Mouse (Mus musculus): ENCODE results near the gene Nol6.

Nol6 gene

DNA sequence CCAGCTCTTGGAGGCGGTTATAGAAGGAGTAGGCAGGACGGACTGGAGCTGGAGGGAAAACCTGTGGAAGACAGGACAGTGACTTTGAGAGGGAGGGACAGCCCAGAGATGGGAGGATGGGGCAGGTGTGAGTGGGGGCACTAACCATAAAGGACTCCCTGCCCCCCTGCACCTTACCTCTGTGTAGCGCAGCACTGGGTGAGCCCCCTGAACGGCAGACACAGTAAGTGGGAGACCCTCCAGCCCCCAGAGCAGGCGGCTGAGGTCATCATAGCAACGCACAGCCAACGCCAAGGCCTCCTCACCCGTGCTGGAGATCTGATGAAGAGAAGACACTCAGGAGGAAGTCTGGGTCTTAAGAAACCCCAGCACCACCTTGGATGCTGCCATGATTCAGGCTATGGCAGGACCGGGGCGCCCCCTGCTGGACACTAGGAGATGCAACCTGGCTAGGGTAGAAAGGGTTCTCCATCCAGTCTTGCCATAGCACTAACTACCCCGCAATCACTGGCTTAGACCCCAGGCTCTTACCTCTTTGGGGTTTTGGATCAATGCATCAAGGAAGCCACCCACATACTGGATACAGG, 5.5 kb downstream of the Nol6 start:
- peak; percentile 41 for DNase-seq (ENCODE audit: low spot score)

DNA sequence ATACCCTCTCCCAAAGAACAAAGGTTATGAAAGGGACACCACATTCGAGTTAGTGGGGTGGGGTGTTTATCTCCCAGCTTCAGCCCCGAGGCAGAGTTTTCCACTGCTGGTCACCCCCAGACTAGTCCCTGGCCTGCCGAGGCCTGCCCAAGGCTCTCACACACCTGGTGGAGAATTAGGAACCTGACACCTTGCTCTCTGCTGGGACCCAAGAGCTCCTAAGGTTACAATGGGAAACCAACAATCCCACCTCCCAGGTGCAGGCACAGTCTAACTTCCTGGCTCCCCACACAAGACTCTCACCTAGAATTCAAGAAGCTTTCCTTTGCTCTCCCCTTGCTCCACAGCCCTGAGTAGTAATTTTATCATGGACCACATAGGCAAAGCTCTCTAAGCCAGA, 7.4 kb downstream of the Nol6 start:
- DNase-seq (ENCODE audit: low spot score): no peak

DNA sequence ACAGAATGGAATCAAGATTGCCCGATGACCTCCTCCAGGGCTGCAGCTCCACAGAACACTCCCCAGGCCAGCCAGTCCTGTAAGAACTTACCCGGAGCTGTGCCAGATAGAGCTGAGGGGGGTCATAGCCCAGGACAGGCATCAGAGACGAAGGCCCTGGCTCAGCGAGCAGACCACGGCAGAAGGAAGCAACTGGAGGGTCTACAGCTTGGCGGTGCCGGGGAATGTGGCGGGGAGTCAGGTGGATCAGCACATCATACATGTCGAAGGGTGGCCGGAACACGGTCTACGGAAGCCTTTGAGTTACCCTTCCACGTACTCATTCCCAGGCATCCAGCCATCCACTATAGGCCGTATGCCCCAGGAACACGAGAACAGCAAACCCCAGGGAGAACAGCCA, 8.5 kb downstream of the Nol6 start:
- no peak for DNase-seq (ENCODE audit: low spot score)

DNA sequence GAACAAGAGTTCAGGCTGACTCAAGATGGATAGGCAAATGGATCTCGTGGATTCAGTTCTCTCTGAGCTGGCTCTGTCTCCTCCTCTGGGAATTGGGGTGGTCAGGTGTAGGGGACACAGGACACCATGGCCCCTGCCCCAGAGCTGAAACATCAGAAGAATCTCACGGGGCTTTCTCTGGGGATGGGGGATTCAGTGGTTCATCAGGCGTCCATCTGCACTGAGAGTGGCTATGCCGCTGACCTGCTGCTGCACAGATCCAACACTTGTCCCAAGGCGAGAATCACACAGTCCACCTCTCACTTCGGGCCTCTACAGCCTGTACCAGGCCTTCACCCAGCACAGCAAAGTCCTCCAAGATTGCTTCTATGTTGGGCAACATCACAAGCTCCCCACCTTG, 9.2 kb downstream of the Nol6 start:
- no peak for DNase-seq (ENCODE audit: low spot score)

DNA sequence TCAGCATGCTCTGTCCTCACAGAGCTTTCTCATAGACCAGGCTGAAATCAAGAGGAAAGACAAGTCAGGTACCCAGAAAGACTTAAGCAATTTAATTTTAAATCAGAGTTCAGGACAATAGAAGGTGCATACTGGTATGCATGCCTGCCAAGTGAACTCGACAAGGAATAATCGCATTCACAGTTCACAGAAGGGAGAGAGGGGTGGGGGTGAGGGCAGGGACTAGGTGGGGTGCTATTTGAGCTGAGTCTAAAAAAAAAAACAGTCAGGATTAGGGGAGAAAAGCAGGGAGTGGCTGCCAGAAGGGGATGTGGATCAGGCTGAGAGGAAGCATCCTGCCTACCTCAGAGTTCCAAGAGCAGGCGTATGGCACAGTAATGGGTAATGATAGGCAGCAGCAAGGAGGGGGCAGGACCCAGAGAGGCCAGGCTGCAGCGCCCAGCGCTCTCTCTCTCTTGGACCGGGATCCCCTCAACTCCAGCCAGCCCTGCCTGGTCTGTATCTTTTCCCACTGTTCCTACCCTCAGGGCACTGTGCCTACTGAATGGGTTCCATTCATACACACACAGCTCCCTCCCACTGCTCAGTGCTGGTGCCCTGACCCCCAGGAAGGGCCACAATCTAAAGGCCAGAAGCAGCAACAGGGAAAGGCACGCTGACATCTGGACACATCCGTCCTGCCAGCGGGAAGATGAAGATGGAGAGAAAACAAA, 9.7 kb downstream of the Nol6 start:
- DNase-seq (ENCODE audit: low spot score): no peak

DNA sequence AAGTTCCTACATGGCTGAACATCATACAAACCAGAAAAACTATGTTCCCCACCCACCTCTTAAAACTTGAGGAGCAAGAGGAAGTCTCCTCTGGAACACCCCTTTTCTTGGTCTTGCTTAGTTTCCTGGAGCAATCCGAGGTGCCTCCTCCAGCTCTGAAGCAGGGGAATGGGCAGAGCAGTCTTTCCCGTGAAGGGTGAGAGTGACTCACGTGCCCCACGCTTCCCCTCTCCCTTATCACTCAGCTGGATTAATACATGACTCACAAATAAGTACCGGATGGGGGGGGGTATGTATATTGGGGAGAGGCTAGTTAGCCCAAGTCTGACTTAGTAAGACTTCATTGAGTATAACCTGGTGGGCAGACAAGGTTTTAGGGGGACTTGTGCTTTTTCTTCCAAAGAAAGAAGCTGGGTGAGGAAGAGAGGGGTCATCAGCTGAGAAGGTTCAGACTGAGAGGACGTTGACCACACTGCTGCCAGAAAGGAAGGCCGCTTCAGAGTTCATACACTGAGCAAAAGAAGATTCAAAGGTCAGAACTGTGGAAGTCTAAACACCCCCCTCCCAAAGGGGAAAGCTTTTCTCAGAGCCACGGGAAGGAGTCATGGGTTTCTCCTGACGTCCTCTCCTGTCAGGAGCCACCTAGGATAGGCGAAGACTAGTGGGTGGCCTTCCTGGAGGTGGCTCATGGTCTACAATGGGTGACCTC, 15.4 kb downstream of the Nol6 start:
- DNase-seq (ENCODE audit: low spot score): no peak

DNA sequence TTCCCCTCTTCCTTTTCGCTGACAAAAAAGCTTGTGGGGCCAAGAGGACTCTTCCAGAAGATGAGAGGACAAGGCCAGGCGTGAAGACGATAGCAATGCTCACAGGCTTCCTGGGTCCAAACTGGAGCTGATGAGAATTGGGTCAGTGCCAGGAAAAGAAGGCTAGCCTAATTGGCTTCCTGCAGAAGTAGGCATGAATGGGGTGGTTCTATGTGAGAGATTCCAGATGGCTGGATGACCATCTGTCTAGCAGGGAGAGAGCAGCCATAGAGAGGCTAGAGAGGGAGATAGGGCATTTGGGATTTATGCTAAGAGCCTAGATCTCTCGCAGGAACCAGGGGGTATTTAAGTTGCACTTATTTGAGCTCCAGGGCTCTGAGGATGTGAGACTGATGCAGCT, 16.8 kb downstream of the Nol6 start:
- no peak for DNase-seq (ENCODE audit: low spot score)

DNA sequence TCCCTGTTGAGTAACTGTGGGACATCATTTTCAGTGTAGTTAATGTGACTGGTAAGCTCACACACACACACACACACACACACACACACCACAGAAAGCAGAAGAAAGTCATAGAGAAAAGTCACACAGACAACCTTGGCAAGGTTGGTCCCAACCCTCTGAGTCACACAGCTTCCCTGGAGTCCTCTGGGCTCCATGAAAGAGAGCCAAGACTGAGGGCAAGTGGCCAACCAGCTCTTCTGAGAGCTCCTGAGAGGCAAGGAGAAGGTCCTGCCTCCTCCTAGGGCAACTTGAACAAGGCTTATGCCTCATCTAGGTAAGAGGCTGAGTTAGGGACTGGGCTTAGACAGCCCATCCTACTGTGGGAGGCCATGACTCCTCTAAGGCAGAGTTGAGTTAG, 21.4 kb downstream of the Nol6 start:
- DNase-seq (ENCODE audit: low spot score): no peak

DNA sequence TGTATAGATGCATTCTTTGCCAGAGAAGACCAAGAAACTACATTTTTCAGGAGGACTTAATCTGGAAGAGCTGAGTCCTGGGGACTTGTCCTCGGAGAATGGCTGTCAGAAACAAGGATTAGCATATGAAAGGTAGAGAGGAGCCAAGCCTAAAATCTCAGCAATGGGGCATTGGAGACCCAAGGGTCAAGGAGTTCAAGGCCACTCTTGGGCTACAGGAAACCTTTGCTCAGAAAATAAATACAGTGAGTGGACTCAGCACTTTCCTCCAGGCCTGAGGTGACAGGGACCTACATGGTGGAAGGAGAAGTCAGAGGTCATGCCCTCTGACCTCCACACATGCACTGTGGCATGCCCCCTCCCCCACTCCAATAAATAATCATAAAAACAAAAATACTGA, 23.3 kb downstream of the Nol6 start:
- no peak for DNase-seq (ENCODE audit: low spot score)

DNA sequence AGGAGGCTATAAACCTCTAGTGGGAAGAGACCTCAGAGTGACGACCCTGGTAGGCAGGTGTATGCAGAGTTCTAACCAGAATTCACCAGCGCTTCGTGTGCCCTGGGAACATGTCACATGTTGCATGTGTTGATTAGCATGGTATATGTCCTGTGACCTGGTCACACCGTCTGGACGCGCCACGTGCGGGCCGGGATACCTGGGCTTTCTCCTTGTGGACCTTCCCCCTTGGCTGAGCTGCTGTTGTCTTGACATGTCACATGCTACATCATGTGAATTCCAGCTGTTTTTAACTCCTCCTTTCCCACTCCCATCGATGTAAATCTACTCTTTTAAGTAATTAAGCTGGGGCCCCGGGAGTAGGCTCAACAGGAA, 25.7 kb downstream of the Nol6 start:
- DNase-seq (ENCODE audit: low spot score): no peak

DNA sequence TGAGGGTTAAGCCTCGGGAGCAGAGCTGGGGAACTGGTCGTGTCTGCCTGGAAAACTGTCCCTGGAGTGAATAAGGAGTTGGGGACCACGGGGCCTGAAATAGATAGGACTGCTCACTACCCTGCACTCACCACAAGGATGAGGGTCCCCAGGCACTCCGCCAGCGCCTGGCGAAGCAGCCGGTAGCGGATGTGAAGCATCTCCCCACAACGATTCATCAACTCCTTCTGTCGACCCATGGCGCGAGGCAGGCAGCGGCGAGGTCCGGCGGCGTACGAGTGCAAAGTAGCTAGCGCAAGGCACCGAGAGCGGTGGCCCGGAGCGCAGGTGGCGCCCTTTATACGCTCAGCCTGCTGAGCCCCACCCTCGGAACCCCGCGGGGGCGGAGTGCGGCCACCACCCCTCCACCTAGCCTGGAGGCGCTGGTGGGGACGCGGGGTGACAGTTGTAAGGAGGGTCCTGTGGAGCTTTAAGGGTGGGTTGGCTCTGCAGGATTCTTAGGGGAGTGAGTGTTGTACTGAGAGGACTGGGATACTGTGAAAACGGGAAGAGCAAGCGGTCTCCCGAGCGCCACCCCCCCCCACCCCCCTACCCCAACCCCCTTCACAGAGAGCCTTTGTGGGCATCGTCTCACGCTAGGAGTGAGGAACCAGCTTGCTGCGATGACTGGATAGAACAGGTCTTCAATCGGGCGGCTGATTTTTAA, 26.2 kb downstream of the Nol6 start, which contains the start of gene Aqp3:
Aqp3 (minus strand) TSS at position 313 of the 706 bp plus-strand sequence.
- no peak for DNase-seq (ENCODE audit: low spot score)

DNA sequence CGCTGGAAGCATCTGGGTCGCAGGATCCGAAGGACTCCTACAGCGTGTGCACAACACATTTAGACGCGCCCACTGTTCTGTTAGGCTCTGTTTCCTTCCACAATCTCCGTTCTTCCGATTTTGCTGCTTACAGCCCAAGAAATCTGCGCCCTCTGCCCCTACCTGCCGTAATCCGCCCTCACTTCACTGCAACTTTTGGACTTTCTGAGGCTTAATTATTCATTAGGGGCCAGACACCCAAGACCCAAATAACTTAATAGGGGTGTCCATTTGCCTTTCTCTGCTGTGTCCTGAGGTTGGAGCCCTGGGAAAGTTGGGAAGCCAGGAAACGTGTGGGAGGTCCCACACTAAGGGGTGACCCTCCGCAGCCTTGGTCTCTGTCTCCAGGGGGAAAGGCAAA, 26.9 kb downstream of the Nol6 start:
- DNase-seq (ENCODE audit: low spot score): no peak

DNA sequence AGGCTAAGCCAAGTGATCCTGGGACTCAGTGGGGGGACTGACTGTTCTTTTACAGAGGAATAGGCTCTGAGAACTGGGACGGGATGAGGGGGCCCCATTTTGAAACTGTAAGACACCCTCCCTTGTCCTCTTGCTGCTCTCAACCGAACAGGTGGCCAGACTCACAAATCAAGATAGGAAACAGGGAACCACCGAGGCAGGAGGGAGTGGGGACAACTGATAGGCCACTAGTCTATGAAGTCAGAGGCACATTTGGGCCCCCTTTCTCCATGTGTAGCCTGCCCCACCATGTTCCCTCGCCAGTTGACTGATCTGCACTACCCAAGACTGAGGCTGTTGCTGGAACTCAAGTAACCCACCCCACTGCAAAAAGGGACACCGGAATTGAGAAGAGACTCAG, 27.5 kb downstream of the Nol6 start:
- DNase-seq (ENCODE audit: low spot score): no peak

DNA sequence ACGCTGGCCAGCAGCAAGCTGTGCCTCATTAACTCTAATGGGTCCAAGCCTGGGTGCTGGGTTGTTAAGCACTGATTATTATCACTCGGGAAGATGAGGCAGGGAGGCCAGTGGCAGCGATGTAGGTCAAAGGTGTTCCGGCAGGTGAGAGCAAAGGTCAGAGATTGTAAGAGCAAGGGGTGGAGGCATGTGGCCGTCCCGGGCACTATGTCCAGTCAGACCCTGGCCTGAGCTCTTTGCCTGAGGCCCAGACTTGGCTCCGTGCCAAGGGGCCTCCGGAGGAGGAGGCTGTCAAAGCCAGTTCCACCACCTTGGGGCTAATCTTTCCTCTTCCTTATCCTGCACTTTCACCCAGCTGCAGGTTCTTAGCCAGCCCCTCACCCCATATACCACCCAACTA, 28.1 kb downstream of the Nol6 start:
- no peak for DNase-seq (ENCODE audit: low spot score)

DNA sequence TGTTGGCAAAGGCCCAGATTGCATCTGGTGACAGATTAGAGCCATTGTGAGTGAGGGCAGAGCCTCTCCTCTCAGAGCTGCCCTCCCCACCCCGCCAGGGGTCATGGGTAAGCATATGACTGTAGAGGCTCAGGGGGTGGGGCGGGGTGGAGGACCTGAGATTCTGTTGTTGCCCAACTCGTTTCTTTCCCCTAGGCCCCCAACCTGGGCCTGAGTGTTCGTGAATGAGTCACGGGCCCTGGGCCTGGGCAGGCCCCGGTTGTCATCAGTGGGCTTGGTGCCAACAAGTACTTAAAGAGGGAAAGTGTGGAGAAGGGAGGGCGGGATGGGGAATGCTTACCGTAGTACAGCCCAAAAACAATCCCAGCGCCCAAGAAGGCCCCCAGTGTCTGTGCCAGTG, 29.9 kb downstream of the Nol6 start:
- no peak for DNase-seq (ENCODE audit: low spot score)

DNA sequence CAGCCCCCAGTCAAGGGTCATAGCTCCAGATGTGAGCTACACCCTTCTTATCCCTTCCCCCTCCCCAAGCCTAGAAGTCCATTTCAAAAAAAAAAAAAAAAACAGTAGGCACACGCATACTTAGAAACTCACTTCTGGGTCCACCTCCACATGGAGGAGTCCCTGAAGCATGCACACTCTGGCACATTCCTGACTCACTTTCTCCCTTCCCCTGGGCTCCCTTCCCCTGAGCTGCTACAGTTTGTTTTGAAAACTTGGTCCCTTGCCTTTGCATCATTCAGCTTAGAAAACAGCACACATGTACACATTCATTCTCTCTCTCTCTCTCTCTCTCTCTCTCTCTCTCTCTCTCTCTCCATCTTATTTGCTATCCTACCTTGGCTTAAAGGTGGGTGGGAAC, 31.3 kb downstream of the Nol6 start:
- DNase-seq (ENCODE audit: low spot score): no peak

DNA sequence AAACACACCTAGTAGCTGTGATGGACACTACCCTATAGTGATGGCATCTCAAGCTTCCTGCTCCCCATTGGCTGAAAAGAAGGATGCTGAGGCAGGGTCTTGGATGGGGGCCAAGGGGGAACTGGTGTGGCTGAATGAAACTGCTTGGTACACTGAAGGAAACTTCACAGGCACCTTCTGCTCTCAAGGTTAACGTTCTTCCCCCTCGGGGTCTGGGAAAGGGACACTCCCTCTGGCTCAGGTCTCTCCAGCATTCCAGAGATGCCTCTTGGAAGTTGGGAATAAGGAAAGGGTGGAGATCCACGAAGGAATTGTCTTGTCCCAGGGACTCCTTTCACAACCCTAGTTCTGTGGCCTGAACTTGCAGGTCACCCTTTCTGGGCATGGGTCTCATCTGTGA, 32.9 kb downstream of the Nol6 start:
- no peak for DNase-seq (ENCODE audit: low spot score)

DNA sequence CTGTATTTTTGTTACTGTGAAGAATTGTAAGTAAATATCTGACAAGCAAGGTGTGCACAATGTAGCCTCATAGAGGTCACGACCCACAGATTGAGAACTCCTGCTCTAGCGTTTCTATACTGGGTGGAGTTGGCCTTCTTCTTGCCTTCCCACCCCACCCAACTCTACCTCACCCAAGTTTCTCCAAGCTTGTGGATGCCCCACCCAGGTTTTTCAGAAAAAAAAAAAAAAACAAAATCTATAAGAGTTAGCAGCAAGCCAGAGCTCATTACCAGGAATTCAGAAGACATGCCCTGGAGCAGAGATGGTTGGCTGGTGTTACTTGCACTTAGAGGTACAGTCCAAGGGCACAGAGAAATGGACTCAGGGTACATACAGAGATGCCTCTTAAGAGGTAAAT, 34.5 kb downstream of the Nol6 start:
- no peak for DNase-seq (ENCODE audit: low spot score)

DNA sequence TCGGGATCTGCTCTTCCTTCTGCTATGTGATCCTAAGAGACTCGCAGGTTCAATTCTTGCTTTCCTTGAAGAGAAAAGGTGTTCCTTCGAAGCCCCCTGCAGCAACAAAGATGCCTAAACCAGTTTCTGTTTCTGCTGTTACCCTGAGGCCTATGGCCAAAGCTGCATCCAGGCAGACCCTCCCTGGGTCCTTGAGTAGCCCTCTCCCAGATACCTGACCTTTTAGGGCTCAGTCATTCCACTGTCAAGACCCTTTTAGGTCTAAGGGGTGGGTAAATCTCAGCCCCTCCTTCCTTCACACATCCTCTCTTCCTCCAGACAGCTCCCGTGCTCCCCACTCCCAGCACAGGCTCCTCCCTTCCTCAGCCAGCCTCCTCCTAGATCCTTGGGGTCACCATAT, 35.1 kb downstream of the Nol6 start:
- DNase-seq (ENCODE audit: low spot score): no peak

DNA sequence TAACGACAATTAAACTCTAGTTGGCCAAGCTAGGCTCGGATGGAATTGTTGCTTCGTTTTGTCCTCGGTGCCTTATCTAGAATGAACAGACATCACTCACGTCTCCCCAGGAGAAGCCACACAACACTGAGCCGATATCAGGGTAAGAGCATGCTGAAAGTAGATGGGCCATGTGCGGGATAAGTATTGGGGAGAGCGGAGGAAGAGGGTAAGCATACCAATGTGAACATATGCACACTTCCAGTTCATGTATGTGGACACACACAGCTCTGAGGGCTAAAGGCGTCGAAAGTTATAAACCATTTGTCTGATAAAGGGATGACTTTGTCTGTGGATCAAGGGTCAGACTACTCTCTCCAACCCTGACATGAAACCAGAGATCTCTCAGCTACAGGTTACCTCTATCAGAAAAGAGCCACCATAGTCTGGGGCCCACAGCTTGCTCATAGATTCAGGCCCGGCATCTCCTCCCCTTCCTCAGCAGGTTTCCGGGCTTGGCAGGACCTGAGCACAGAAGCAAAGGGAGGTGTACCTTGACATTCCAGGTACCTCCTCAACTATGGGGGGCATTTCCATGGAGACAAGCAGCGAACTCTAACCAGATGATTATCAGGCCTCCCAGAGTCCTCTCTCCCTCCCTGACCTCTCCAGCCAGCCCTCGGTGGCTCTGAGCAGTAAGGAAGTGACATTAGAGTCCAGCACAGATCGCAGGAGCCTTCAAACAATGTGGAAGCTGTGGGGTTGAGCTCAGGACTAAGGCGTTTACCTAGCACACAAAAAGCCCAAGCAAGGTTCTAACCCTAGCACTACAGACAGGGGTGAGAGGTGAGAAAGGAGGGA, 36.6 kb downstream of the Nol6 start:
- peak; percentile 36 for DNase-seq (ENCODE audit: low spot score)

DNA sequence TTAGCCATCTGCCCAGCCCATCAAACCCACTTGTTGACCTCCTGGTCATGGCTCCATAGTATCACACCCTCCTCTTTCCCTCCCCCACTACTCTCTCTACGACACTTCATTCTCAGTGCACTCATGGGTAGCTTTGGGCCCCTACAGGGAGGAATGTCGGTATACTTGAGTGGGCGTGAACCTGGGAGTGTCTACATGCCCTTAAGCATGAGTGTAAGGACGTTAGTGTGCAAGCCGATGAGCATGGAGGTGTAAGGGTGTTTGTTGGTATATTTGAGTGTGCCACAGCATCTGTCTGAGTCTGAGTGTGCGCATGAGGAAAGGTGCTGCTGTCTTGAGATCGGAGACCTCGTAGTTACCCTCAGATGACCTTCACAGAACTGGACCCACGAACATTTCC, 37.3 kb downstream of the Nol6 start:
- no peak for DNase-seq (ENCODE audit: low spot score)

DNA sequence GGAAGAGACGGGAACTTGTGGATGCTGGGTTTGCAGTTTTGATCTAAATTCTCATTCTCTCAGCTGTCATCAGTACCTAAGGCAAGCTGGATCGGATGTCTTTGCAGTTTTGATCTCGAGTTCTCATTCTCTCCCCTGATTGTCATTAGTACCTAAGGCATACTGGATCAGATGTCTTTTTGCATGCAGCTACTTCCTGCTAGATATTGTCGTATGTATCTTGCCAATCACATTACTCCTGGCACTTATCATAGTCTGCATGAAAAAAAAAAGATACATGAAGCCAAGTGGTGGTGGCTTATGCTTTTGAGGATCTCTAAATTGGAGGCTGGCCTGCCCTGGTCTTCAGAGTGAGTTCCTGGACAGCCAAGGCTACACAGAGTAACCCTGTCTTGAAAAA, 39.4 kb downstream of the Nol6 start:
- DNase-seq (ENCODE audit: low spot score): no peak

Data from spleen, adult 12 weeks (tissue).